Mouse (Mus musculus) olfactory bulb, adult 2 months (tissue): ENCODE measurements around the gene Znfx1. TPM values are rescaled to one million over a fixed set of nuclear protein-coding genes. Genes with fewer than 3 reads are reported as not detected.
A peak's percentile ranks its signal among the peaks of the same experiment; 100 is the strongest.

Experiments used
- H3K27ac ChIP-seq: fragments of 200-500 bp; 2 replicates; pipeline ENCODE4 v1.5.1; 2012; ENCODE audit warnings: low read depth, low read length; ENCODE audit not compliant: insufficient read depth
- H3K4me1 ChIP-seq: fragments of 200-500 bp; 2 replicates; pipeline ENCODE4 v1.6.1; 2012; ENCODE audit warnings: low read length; ENCODE audit not compliant: control insufficient read depth, insufficient read depth
- H3K4me3 ChIP-seq: fragments of 200-500 bp; 2 replicates; pipeline ENCODE4 v1.5.1; 2012; ENCODE audit warnings: mild to moderate bottlenecking, low read depth, low read length, moderate library complexity; ENCODE audit not compliant: insufficient read depth
- CTCF ChIP-seq: fragments of 200-500 bp; IDR thresholded peaks from 2 replicates; pipeline ENCODE4 v1.5.1; 2012; ENCODE audit warnings: low read depth, mild to moderate bottlenecking, low read length, moderate library complexity; ENCODE audit not compliant: insufficient read depth
- POLR2A ChIP-seq: fragments of 200-500 bp; IDR thresholded peaks from 2 replicates; pipeline ENCODE4 v1.6.1; 2012; ENCODE audit warnings: mild to moderate bottlenecking, low read depth, low read length, moderate library complexity; ENCODE audit not compliant: insufficient read depth
- WGBS: fragments of 180-500 bp; shearing (Covaris S2); methylation state at CpG from one replicate; pipeline ENCODE4 v1.1.7; 2018; 5-methylcytosine and 5-hydroxymethylcytosine counted together
- polyA plus RNA-seq: library from polyadenylated mRNA; stranded (reverse); fragments of >200 nt; gene quantifications from 2 replicates; pipeline ENCODE4 v1.2.4, GENCODE M21; 2012; ENCODE audit warnings: low replicate concordance; ENCODE audit not compliant: missing spikeins, insufficient read depth, insufficient read length

The Znfx1 gene
- polyA plus RNA-seq, 1 experiment, result not detected

- 37% methylated on average over 6 of the region's 6 CpGs for WGBS
- no peak overlapping the region for H3K4me3 ChIP-seq
Measured at GRCm38 (mm10) chr2:167066528-167067516, 4.0 kb upstream of the Znfx1 start.

GRCm38 (mm10) chr2:167066031-167066430 lies 3.2 kb upstream of the Znfx1 start:
- 59% methylated on average over 1 of the region's 1 CpGs for WGBS
- TF ChIP-seq POLR2A (no peak), CTCF (no peak)
- no peak overlapping the region for H3K4me3 ChIP-seq
- H3K4me1 ChIP-seq, result peaks cover 8% of the 10 kb centered on the region
- no peak overlapping the region for H3K27ac ChIP-seq

More at GRCm38 (mm10) chr2:167066528-167067516, 4.0 kb upstream of the Znfx1 start:
- TF ChIP-seq CTCF (no peak), POLR2A (no peak)
- no peak overlapping the region for H3K27ac ChIP-seq
- H3K4me1 ChIP-seq, result peaks cover 3% of the 10 kb centered on the region

GRCm38 (mm10) chr2:167064601-167065295 lies 1.9 kb upstream of the Znfx1 start:
- H3K4me1 ChIP-seq, result peaks cover 15% of the 10 kb centered on the region
- no peak overlapping the region for H3K4me3 ChIP-seq
- H3K27ac ChIP-seq, result no peak overlapping the region
- WGBS, result 16% methylated on average over 9 of the region's 9 CpGs
- TF ChIP-seq POLR2A (no peak), CTCF (no peak)

GRCm38 (mm10) chr2:167063906-167064496 lies 1.2 kb upstream of the Znfx1 start:
- TF ChIP-seq POLR2A (no peak), CTCF (no peak)
- 3% methylated on average over 7 of the region's 7 CpGs for WGBS
- Histone ChIP-seq H3K27ac (no peak overlapping the region), H3K4me3 (no peak overlapping the region), H3K4me1 (peaks cover 18% of the 10 kb centered on the region)

- WGBS, result 1% methylated on average over 58 of the region's 60 CpGs
- TF ChIP-seq POLR2A, result peak; percentile 59; the same call in 1 of the 2 replicates
- TF ChIP-seq CTCF, result no peak
- no peak overlapping the region for H3K27ac ChIP-seq
- peak overlapping the region; percentile 57 for H3K4me3 ChIP-seq
- H3K4me1 ChIP-seq, result peaks cover 18% of the 10 kb centered on the region
Measured at GRCm38 (mm10) chr2:167062497-167062911, 311 bp downstream of the Znfx1 start.

- Histone ChIP-seq H3K4me1 (peaks cover 18% of the 10 kb centered on the region), H3K27ac (peak overlapping the region; percentile 49), H3K4me3 (peak overlapping the region; percentile 57)
- 10% methylated on average over 11 of the region's 11 CpGs for WGBS
- TF ChIP-seq CTCF (no peak), POLR2A (no peak)
Measured at GRCm38 (mm10) chr2:167061381-167062034, 1.3 kb downstream of the Znfx1 start.

- TF ChIP-seq CTCF (no peak), POLR2A (no peak)
- peaks cover 20% of the 10 kb centered on the region for H3K4me1 ChIP-seq
- H3K27ac ChIP-seq, result 0 out of 2 replicates have a peak overlapping the region, but pooled peaks have one; percentile 20
- no peak overlapping the region for H3K4me3 ChIP-seq
Measured at GRCm38 (mm10) chr2:167060761-167061160, 2.1 kb downstream of the Znfx1 start.

- 0 out of 2 replicates have a peak overlapping the region, but pooled peaks have one; percentile 20 for H3K27ac ChIP-seq
- WGBS, result 47% methylated on average over 3 of the region's 3 CpGs
Measured at GRCm38 (mm10) chr2:167060360-167060759, 2.5 kb downstream of the Znfx1 start.

GRCm38 (mm10) chr2:167059960-167060359 lies 2.9 kb downstream of the Znfx1 start:
- peaks cover 26% of the 10 kb centered on the region for H3K4me1 ChIP-seq
- no peak for TF ChIP-seq CTCF
- no peak for TF ChIP-seq POLR2A
- H3K4me3 ChIP-seq, result no peak overlapping the region
- H3K27ac ChIP-seq, result no peak overlapping the region
- 73% methylated on average over 12 of the region's 12 CpGs for WGBS

More at GRCm38 (mm10) chr2:167060360-167060759, 2.5 kb downstream of the Znfx1 start:
- H3K4me3 ChIP-seq, result no peak overlapping the region
- H3K4me1 ChIP-seq, result peaks cover 24% of the 10 kb centered on the region
- TF ChIP-seq POLR2A (no peak), CTCF (no peak)
